Mouse (Mus musculus) erythroblast, embryonic 14.5 days (primary cell): ENCODE measurements around the gene Tssc4. TPM values are rescaled to one million over a fixed set of nuclear protein-coding genes. Genes with fewer than 3 reads are reported as not detected.

Source experiments
- H3K27me3 ChIP-seq: 2 replicates; pipeline ENCODE4 v1.6.1; 2012; ENCODE audit warnings: inconsistent platforms; ENCODE audit not compliant: control insufficient read depth
- H3K36me3 ChIP-seq: 2 replicates; pipeline ENCODE4 v1.6.1; 2012; ENCODE audit warnings: mild to moderate bottlenecking, inconsistent platforms; ENCODE audit not compliant: control insufficient read depth
- H3K4me1 ChIP-seq: 2 replicates; pipeline ENCODE4 v1.6.1; 2012; ENCODE audit warnings: inconsistent platforms; ENCODE audit not compliant: control insufficient read depth
- H3K4me3 ChIP-seq: replicated peaks from 2 replicates; pipeline ENCODE3; 2012; ENCODE audit warnings: moderate library complexity, mild to moderate bottlenecking, inconsistent platforms
- H3K9me3 ChIP-seq: 2 replicates; pipeline ENCODE4 v1.6.1; 2012; ENCODE audit warnings: low read length, inconsistent platforms, mixed read lengths; ENCODE audit not compliant: control insufficient read depth
- GATA1 ChIP-seq: IDR thresholded peaks from 2 replicates; pipeline ENCODE4 v1.6.1; 2012; ENCODE audit warnings: low read length, inconsistent platforms, mixed read lengths
- TAL1 ChIP-seq: IDR thresholded peaks from 3 replicates; pipeline ENCODE4 v1.6.1; 2012; ENCODE audit warnings: low read length, inconsistent platforms, mixed read lengths
- polyA plus RNA-seq: library from polyadenylated mRNA; stranded (reverse); fragments of >175 nt; gene quantifications from 2 replicates; pipeline ENCODE4 v1.2.3, GENCODE M21; 2012

Gene Tssc4
- polyA plus RNA-seq, 1 experiment = 23.4 TPM

- H3K36me3 ChIP-seq = peaks cover 27% of the 10 kb centered on the region
- no peak overlapping the region for H3K4me3 ChIP-seq
- TF ChIP-seq TAL1 (no peak), GATA1 (no peak)
- no peaks in the 10 kb centered on the region; the same call in 1 of the 2 replicates for H3K9me3 ChIP-seq
- no peaks in the 10 kb centered on the region for H3K27me3 ChIP-seq
- H3K4me1 ChIP-seq = peaks cover 34% of the 10 kb centered on the region
Measured at GRCm38 (mm10) chr7:143072605-143073004, 3.6 kb downstream of the Tssc4 start.

- TF ChIP-seq TAL1 = no peak
- TF ChIP-seq GATA1 = no peak
- H3K4me1 ChIP-seq = peaks cover 31% of the 10 kb centered on the region
Measured at GRCm38 (mm10) chr7:143073086-143073485, 4.0 kb downstream of the Tssc4 start.

GRCm38 (mm10) chr7:143075394-143075793, 6.3 kb downstream of the Tssc4 start:
- H3K27me3 ChIP-seq = no peaks in the 10 kb centered on the region; the same call in 1 of the 2 replicates
- H3K9me3 ChIP-seq = no peaks in the 10 kb centered on the region
- no peak overlapping the region for H3K4me3 ChIP-seq
- peaks cover 12% of the 10 kb centered on the region for H3K36me3 ChIP-seq
- peaks cover 13% of the 10 kb centered on the region for H3K4me1 ChIP-seq
- TF ChIP-seq TAL1 (no peak), GATA1 (no peak)

More at GRCm38 (mm10) chr7:143073086-143073485, 4.0 kb downstream of the Tssc4 start:
- peaks cover 23% of the 10 kb centered on the region for H3K36me3 ChIP-seq
- no peak overlapping the region for H3K4me3 ChIP-seq
- no peaks in the 10 kb centered on the region; the same call in 1 of the 2 replicates for H3K9me3 ChIP-seq
- no peaks in the 10 kb centered on the region for H3K27me3 ChIP-seq

- no peak for TF ChIP-seq TAL1
- TF ChIP-seq GATA1 = no peak
- Histone ChIP-seq H3K27me3 (no peaks in the 10 kb centered on the region; the same call in 1 of the 2 replicates), H3K4me3 (no peak overlapping the region), H3K36me3 (no peaks in the 10 kb centered on the region), H3K9me3 (no peaks in the 10 kb centered on the region), H3K4me1 (peaks cover 6% of the 10 kb centered on the region; the same call in 1 of the 2 replicates)
Measured at GRCm38 (mm10) chr7:143077351-143077750, 8.3 kb downstream of the Tssc4 start.

GRCm38 (mm10) chr7:143082024-143082423, 13.0 kb downstream of the Tssc4 start:
- H3K4me3 ChIP-seq = no peak overlapping the region
- H3K36me3 ChIP-seq = no peaks in the 10 kb centered on the region
- TF ChIP-seq TAL1 (no peak), GATA1 (no peak)
- peaks cover 6% of the 10 kb centered on the region; the same call in 1 of the 2 replicates for H3K4me1 ChIP-seq
- H3K9me3 ChIP-seq = no peaks in the 10 kb centered on the region
- no peaks in the 10 kb centered on the region; the same call in 1 of the 2 replicates for H3K27me3 ChIP-seq

- peaks cover 6% of the 10 kb centered on the region; the same call in 1 of the 2 replicates for H3K4me1 ChIP-seq
- no peaks in the 10 kb centered on the region for H3K36me3 ChIP-seq
- no peaks in the 10 kb centered on the region; the same call in 1 of the 2 replicates for H3K27me3 ChIP-seq
- no peaks in the 10 kb centered on the region for H3K9me3 ChIP-seq
- no peak overlapping the region for H3K4me3 ChIP-seq
- TF ChIP-seq GATA1 (no peak), TAL1 (no peak)
Measured at GRCm38 (mm10) chr7:143083708-143084107, 14.7 kb downstream of the Tssc4 start.

- Histone ChIP-seq H3K4me1 (peaks cover 6% of the 10 kb centered on the region; the same call in 1 of the 2 replicates), H3K4me3 (no peak overlapping the region), H3K9me3 (no peaks in the 10 kb centered on the region), H3K27me3 (no peaks in the 10 kb centered on the region; the same call in 1 of the 2 replicates), H3K36me3 (no peaks in the 10 kb centered on the region)
- TF ChIP-seq TAL1 = no peak
- no peak for TF ChIP-seq GATA1
Measured at GRCm38 (mm10) chr7:143086366-143086765, 17.3 kb downstream of the Tssc4 start.

- H3K4me3 ChIP-seq = no peak overlapping the region
- no peaks in the 10 kb centered on the region for H3K36me3 ChIP-seq
- TF ChIP-seq TAL1 (no peak), GATA1 (no peak)
- no peaks in the 10 kb centered on the region; the same call in 1 of the 2 replicates for H3K27me3 ChIP-seq
- no peaks in the 10 kb centered on the region for H3K9me3 ChIP-seq
- peaks cover 3% of the 10 kb centered on the region; the same call in 1 of the 2 replicates for H3K4me1 ChIP-seq
Measured at GRCm38 (mm10) chr7:143087070-143087579, 18.1 kb downstream of the Tssc4 start.

GRCm38 (mm10) chr7:143093847-143094246, 24.8 kb downstream of the Tssc4 start:
- no peak overlapping the region for H3K4me3 ChIP-seq
- H3K36me3 ChIP-seq = no peaks in the 10 kb centered on the region
- TF ChIP-seq GATA1 (no peak), TAL1 (no peak)
- H3K4me1 ChIP-seq = peaks cover 2% of the 10 kb centered on the region; the same call in 1 of the 2 replicates
- H3K27me3 ChIP-seq = peaks cover 2% of the 10 kb centered on the region; the same call in 1 of the 2 replicates
- no peaks in the 10 kb centered on the region for H3K9me3 ChIP-seq
